Mouse (Mus musculus): ENCODE results near the gene Chchd3. TPM values are rescaled to one million over a fixed set of nuclear protein-coding genes. Genes with fewer than 3 reads are reported as not detected.

Chchd3 gene
- polyA plus RNA-seq, 1 experiment, result 111 TPM

- no peak for DNase-seq (ENCODE audit: extremely low spot score in 1 of 2, low spot score in 1 of 2)
Observed at GRCm38 (mm10) chr6:32936794-32937193, 123.3 kb downstream of the Chchd3 start.

DNA sequence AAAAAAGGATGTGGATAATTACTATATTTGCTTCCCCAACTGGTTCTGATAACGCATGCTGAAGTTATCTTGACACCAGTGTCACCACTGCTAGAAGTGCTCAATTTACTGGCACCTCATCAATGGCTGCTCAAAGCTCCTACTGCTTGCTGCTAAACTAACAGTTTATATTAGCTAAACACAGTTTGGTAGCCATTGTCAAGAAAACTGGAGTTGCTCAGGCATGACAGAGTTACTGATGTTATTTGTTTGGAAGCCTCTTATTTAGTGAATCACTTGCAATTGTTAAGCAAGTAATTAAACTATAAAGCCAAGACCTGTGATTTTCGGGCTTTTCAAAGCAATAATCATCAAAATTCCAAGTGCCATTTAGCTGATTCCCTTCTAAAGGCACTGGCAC is 123.7 kb downstream of the Chchd3 start:
- no peak for DNase-seq (ENCODE audit: extremely low spot score in 1 of 2, low spot score in 1 of 2)

- DNase-seq (ENCODE audit: extremely low spot score in 1 of 2, low spot score in 1 of 2), result no peak
Observed at GRCm38 (mm10) chr6:32935576-32935975, 124.5 kb downstream of the Chchd3 start.

DNA sequence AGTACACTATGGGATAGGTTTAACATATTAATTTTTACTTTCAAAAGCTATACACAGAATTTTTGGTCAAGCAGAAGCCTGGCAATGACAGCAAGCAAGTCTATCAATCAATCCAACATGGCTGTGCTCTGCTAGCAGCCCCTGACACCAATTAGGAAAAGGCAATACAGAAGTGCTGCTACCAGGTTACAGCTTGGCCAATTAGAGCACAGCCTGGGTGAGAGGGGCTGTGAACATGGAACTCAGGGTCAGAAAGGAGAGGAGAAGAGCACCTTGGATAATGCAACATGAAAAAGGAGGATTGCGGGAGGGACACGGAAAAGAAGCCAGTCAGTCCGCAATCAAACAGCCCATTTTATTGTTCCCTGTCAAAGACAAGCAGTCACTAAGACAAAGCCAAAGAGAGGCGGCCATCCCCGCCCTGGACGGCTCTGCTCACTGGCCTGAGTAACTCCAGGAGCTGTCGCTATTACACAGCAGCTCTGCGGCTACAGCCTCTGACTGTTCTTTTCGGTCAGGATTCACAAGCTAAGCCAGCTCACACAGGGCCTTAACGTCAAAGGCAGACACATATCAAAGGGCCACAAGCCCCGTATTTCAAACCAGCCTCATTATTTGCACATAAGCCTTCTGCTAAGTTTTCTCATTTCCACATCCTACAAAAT is 128.8 kb downstream of the Chchd3 start:
- DNase-seq (ENCODE audit: extremely low spot score in 1 of 2, low spot score in 1 of 2), result no peak

GRCm38 (mm10) chr6:32922391-32922790 is 137.7 kb downstream of the Chchd3 start:
- no peak for DNase-seq (ENCODE audit: extremely low spot score in 1 of 2, low spot score in 1 of 2)

- DNase-seq (ENCODE audit: extremely low spot score in 1 of 2, low spot score in 1 of 2), result peak; percentile 71 to 87
Observed at GRCm38 (mm10) chr6:32920091-32920490, 140.0 kb downstream of the Chchd3 start.

DNA sequence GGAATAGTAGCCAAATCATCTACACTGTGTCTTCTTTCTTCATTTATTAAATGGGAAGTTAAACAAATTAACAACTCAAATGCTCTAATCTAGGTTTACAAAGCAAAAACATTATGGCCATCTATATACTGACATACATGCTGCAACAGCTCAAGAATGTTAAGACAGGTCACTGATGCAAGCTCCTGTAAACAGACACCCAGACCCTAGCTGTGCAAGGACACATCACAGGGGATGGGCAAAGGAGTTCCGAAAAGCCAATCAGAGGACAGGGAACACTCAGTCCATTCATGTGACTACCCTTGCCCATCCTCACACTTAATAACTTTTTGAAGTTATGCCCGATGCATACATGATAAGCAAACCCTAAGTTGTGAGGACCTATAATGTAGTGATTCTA is 149.4 kb downstream of the Chchd3 start:
- no peak for DNase-seq (ENCODE audit: extremely low spot score in 1 of 2, low spot score in 1 of 2)

GRCm38 (mm10) chr6:32899061-32899460 is 161.0 kb downstream of the Chchd3 start:
- no peak for DNase-seq (ENCODE audit: extremely low spot score in 1 of 2, low spot score in 1 of 2)

DNA sequence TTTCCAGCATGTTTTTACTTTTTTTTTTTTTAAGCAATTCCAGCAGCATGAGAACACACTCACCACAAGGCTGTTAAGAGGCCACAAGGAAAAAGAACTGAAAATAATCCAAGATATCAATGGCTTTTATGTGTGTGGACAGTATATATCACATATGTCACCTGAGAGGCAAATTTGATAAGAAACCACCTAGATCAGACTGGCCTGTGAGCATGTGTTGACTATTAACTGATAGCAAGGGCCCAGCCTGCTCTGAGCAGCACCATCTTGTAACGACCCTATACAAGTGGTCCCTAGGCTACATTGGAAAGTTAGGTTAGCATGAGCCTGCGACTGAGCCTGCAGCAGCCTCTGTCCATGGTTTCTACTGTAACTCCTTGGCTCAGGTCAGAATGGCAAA is 166.0 kb downstream of the Chchd3 start:
- no peak for DNase-seq (ENCODE audit: extremely low spot score in 1 of 2, low spot score in 1 of 2)

DNA sequence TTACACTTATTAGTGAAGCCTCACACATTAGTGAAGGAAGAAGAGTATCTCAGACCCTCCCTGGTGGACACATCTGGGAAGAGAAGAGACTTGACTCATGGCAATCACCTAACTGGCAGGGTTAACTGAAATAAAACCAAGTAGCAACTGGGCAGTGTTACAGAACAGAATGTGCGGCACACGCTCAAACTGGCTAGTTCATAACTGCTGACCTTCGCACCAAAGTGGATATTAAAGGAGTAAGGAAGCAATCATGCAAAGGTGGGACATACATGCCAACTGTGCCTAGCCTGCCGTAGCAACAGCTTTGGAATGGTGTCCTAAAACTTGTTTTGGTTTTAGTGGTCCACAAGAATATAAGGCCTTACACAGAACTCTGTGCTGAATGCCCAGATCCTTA is 169.3 kb downstream of the Chchd3 start:
- no peak for DNase-seq (ENCODE audit: extremely low spot score in 1 of 2, low spot score in 1 of 2)

- DNase-seq (ENCODE audit: extremely low spot score in 1 of 2, low spot score in 1 of 2), result no peak
Observed at GRCm38 (mm10) chr6:32888894-32889529, 171.0 kb downstream of the Chchd3 start.

DNA sequence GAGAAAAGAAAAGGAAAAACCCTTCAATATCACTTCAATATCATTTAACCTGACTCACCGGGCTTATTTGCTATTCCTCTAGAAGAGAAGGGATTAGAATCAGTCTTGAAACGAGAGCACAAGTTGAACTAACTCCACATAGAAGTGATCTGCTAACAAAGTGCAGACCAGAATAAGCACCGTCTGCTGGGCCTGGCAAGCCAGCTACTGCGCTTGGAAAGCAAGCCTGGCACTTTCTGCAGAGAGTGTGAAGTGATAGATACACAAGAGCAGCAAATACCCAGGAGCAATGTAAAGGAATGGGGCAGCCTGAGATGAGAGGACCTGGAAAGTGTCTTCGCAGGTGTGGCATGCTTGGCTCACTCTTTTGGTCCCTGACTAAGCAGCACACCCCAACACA is 181.5 kb downstream of the Chchd3 start:
- DNase-seq (ENCODE audit: extremely low spot score in 1 of 2, low spot score in 1 of 2), result peak in 1 of 2 experiments; percentile 38

GRCm38 (mm10) chr6:32874176-32874575 is 185.9 kb downstream of the Chchd3 start:
- no peak for DNase-seq (ENCODE audit: extremely low spot score in 1 of 2, low spot score in 1 of 2)

GRCm38 (mm10) chr6:32872805-32873204 is 187.3 kb downstream of the Chchd3 start:
- DNase-seq (ENCODE audit: extremely low spot score in 1 of 2, low spot score in 1 of 2), result no peak

GRCm38 (mm10) chr6:32850960-32851359 is 209.1 kb downstream of the Chchd3 start:
- DNase-seq (ENCODE audit: extremely low spot score in 1 of 2, low spot score in 1 of 2), result no peak

DNA sequence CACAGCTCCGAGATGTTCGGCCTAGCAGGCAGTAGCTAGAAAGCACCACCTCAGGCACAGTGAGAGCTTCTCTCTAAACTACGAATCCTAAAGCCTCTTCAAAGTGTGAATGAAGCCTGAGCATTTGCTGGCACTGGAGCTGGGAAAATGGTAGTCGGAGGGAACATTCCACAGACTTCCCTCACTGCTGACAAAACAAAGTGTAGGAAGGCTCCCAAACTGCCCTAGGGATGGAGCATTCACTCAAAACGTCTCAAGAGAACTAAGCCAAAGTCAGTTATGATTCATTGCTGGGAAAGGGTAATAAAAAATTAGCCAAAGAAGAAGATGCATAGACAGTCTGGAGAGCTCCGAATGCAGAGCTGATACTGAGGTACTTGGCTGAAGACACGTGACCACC is 211.1 kb downstream of the Chchd3 start:
- peak in 1 of 2 experiments; percentile 41 for DNase-seq (ENCODE audit: extremely low spot score in 1 of 2, low spot score in 1 of 2)

DNA sequence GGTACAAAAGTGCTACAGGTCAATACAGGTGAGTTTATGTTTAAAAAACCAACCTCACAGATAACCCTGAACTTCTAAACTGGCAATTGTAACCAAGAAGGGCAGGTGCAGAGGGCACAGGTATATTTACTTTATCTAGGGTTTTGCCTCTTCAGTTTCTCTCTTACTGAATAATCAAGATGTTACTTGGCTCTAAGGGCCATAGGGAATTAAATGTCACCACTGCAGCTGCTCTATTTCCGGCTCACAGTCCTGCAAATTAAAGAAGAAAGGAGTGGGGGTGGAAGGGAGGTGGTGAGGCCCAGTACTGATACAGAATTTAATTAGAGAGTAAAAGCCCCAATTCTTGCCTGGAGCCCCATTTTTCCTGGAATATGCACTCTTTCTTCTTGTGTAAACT is 214.6 kb downstream of the Chchd3 start:
- no peak for DNase-seq (ENCODE audit: extremely low spot score in 1 of 2, low spot score in 1 of 2)

DNA sequence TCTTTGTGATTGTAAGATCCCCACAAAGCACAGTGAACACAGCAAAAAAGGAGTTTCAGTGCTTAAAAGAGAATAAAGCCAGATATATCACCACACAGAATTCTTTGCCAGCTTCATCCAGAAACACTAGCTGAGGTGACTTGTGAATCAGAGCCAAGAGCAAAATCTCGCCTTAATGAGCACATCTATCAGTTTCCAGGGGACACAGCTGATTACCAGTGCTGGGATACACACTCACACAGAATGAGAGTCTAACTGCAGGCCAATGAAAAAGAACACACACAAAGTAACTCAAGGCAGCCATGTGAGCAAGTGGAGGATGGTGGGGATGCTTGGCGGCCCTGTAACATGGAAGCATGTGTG is 222.1 kb downstream of the Chchd3 start:
- DNase-seq (ENCODE audit: extremely low spot score in 1 of 2, low spot score in 1 of 2), result peak in 1 of 2 experiments; percentile 11

DNA sequence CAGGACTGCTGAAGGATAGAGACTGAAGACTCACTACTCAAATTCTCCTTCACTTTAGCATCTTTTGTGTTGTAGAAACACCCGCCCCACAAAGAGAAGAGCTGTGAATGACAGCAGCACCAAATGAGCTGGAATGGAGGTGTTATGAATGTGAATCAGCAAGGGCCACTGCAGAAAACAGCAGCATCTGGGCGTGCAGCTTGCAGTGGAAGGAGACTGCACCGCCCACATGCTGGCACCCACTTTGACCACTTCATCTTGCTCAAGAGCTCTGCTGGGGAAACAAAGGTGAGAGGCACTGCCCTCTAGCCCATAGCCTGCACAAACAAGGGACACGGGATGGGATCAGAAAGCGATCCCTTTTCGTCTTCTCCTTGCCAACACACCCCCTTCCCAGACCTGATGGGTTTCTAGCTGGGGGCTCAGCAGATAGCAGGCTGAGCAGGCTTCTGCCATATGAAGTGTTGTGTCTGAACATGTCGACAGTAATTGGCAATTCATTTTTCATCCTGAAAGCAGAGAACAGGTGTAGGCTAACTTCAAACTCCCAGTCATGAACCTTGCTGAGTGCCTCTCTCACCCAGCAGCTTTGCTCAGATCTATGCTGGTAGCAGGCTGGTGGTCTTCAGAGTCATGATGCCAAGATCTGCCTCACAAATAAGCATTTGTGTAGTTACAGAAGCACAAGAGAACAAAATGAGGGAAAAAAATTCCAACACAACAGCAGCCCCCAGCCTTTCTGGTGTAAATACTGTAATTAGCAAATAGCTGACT is 222.7 kb downstream of the Chchd3 start:
- peak; percentile 38 to 70 for DNase-seq (ENCODE audit: extremely low spot score in 1 of 2, low spot score in 1 of 2)

DNA sequence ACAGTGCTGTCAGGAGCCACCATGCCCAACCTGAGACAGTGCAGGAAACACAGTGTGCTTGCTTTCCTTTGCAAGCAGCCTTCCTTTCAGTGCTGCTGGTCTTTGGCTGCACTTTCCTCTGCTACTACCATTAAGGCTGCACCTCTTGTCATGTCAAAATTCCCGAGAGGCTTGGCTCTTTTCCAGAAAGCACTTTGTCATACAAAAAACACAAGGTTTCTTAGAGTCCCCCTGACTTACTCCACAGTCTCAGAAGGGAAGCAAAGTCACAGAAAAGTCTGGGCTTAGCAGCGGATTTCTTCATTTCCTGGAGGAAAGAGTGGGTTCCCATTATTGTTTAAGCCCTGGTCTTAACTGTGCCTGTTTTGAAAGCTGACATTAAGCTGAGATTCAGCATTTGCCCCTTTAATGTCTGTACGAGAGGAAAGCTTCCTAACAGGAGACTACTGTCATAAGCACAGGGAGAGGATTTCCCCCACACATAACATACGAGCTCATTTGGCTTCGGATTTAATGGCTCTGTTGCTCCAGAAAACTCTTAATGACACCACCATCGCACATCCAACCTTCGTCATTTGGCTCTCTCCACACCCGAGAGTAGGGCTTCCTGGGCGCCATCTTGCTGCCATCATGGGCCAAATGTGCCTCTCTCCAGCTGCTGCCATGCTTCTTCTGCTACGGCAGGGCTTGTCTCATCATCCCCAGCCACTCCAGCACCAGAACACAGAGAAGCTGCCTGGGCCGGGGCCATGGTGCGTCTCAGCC is 236.0 kb downstream of the Chchd3 start:
- no peak for DNase-seq (ENCODE audit: extremely low spot score in 1 of 2, low spot score in 1 of 2)

DNA sequence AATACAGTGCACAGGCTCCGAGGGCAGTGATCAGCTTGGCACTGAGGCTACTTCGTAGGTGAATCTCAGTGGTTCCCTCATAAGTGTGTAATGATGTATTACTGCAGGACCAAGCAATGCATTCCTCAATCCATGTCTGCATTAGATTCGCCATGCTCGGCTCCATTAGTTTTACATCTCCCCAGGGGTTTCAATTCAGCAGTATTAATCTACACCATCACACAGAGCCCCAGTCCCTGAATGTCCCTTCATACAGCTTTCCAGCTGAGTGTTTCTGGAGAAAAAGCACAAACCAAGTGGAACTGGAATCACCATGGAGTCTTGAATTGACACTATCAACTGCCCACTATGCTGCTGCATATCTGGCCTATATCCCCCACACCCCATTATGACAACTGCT is 241.1 kb downstream of the Chchd3 start:
- DNase-seq (ENCODE audit: extremely low spot score in 1 of 2, low spot score in 1 of 2), result no peak

Measured in frontal cortex, adult 2 months (tissue).